Mouse (Mus musculus) cortical plate, adult 2 months (tissue): Measurements from ENCODE around the gene Tmem56.

ENCODE experiments used
- CTCF ChIP-seq: fragments of 200-500 bp; IDR thresholded peaks from 2 replicates; pipeline ENCODE4 v1.5.1; 2011; ENCODE audit warnings: mild to moderate bottlenecking, control low read depth, low read length; ENCODE audit not compliant: insufficient read depth; ENCODE audit errors: extremely low read depth
- POLR2A ChIP-seq: fragments of 200-500 bp; IDR thresholded peaks from 2 replicates; pipeline ENCODE4 v1.6.1; 2011; ENCODE audit warnings: mild to moderate bottlenecking, low read length, control low read depth; ENCODE audit not compliant: insufficient read depth; ENCODE audit errors: extremely low read depth

DNA sequence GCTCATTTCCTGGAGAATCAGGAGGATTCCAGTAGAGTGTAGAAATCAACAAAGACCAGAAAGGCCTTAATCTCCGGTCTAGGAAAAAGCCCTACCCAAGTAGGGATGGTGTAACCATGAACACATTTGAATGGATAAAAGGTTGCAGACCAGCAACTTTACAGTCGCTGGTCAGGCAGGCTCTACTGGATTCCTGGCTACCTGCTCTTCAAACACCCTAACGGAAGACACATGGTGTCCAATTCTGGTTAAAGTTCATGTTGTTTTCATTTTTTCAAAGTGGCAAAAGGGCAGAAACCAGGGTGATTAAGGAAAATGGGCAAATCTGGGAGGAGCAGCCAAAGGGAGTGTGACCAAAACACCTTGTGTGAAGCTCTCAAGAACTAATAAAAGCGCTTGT is 5.9 kb downstream of the Tmem56 start:
- TF ChIP-seq CTCF (no peak), POLR2A (no peak)
